ENCODE assay signal across 8 mouse cellular contexts in genomic region chr4:119422294-119422964, GRCm38 (mm10). TPM values are rescaled to one million over a fixed set of nuclear protein-coding genes. Genes with fewer than 3 reads are reported as not detected.
DNase-seq lines count a peak whose midpoint lies in the region; ATAC-seq lines count a peak whose summit lies in the region.

Gene Ppcs (minus strand): TSS chr4:119422420.
Gene Zmynd12 (plus strand): TSS chr4:119422814.

- peak; percentile 96 for DNase-seq in adrenal gland, postnatal 10 days
- DNase-seq in embryo, embryonic 9.5 days (ENCODE audit: extremely low spot score): peak; percentile 91
- DNase-seq in gastrocnemius, postnatal 4 days (ENCODE audit: low spot score in 2 of 2): peak; percentile 71 to 87
- peak; percentile 89 to 90 for DNase-seq in left cerebral cortex, postnatal 36 days (ENCODE audit: low spot score in 2 of 2)
- DNase-seq in midbrain, embryonic 10.5 days (ENCODE audit: low spot score): peak; percentile 94
- DNase-seq in right cerebral cortex, postnatal 36 days (ENCODE audit: low spot score in 2 of 2): peak; percentile 80 to 83
- DNase-seq in urinary bladder, postnatal 4 days (ENCODE audit: low spot score in 2 of 2): peak; percentile 86 to 88

- peak within 1 kb of the TSS; percentile 94 for H3K9ac ChIP-seq in intestine, embryonic 16.5 days (ENCODE audit: low read depth, low read length)

- no peaks in the 10 kb centered on the region; the same call in 1 of the 2 replicates for H3K36me3 ChIP-seq in intestine, embryonic 16.5 days (ENCODE audit: control insufficient read depth, insufficient read depth, low read length)
- peaks cover 11% of the 10 kb centered on the region; the same call in 1 of the 2 replicates for H3K36me3 ChIP-seq in midbrain, embryonic 10.5 days

- H3K9me3 ChIP-seq in intestine, embryonic 16.5 days (ENCODE audit: control insufficient read depth, low read length): no peaks in the 10 kb centered on the region
- H3K9me3 ChIP-seq in midbrain, embryonic 10.5 days (replicated peaks): no peaks in the 10 kb centered on the region

- ATAC-seq in intestine, embryonic 16.5 days: peak; percentile 98

- no peaks in the 10 kb centered on the region for H3K27me3 ChIP-seq in intestine, embryonic 16.5 days (replicated peaks; ENCODE audit: control insufficient read depth, insufficient read depth, low read length)
- H3K27me3 ChIP-seq in midbrain, embryonic 10.5 days (ENCODE audit: low read depth, poor library complexity, severe bottlenecking): peaks cover 25% of the 10 kb centered on the region

- peak within 1 kb of the TSS; percentile 95 for H3K27ac ChIP-seq in intestine, embryonic 16.5 days (ENCODE audit: low read length)
- peak within 1 kb of the TSS; percentile 87 for H3K27ac ChIP-seq in midbrain, embryonic 10.5 days (replicated peaks)

- WGBS in intestine, embryonic 16.5 days: under 1% methylated on average over 52 of the region's 52 CpGs
- under 1% methylated on average over 52 of the region's 52 CpGs for WGBS in midbrain, embryonic 10.5 days

- H3K4me2 ChIP-seq in intestine, embryonic 16.5 days (ENCODE audit: low read depth, low read length): peak within 1 kb of the TSS; percentile 72

- H3K4me3 ChIP-seq in intestine, embryonic 16.5 days (ENCODE audit: low read length): peak within 1 kb of the TSS; percentile 81
- H3K4me3 ChIP-seq in midbrain, embryonic 10.5 days: peak within 1 kb of the TSS; percentile 81

- intact Hi-C loops in left cerebral cortex, postnatal 36 days (cut with DNase I): loop anchor here (1.0 to 5.0 kb wide), 2 partner anchors 40 to 117 kb away; partner anchors contain the start of gene Frg2f1

- H3K4me1 ChIP-seq in intestine, embryonic 16.5 days (ENCODE audit: control insufficient read depth, insufficient read depth, low read length): peaks cover 20% of the 10 kb centered on the region
- peaks cover 20% of the 10 kb centered on the region for H3K4me1 ChIP-seq in midbrain, embryonic 10.5 days

RNA-seq across cellular contexts. Expression of gene Ppcs, which starts in this region (rescaled TPM):
- 10 to 100 TPM; 28.8 to 33.2 TPM for total RNA-seq in adrenal gland, postnatal 10 days (2021)
- total RNA-seq in gastrocnemius, postnatal 4 days (2021): 1 to 10 TPM; 5.7 to 6.0 TPM
- 51.4 and 52.3 TPM in 2 replicates for polyA plus RNA-seq in intestine, embryonic 16.5 days (2015; fragmentation: Nextera tagmentation; extraction: Ambion mirVana)
- total RNA-seq in left cerebral cortex, postnatal 36 days (2021): 1 to 10 TPM; 4.7 to 7.2 TPM
- 24.0 and 27.5 TPM in 2 replicates for polyA plus RNA-seq in midbrain, embryonic 10.5 days (2016; fragmentation: Nextera tagmentation; extraction: Ambion mirVana)

RNA-seq across cellular contexts. Expression of gene Zmynd12, which starts in this region (rescaled TPM):
- total RNA-seq in adrenal gland, postnatal 10 days (2021): 1 to 10 TPM; 1.9 to 2.6 TPM
- total RNA-seq in gastrocnemius, postnatal 4 days (2021): not detected
- 0.99 and 1.2 TPM in 2 replicates for polyA plus RNA-seq in intestine, embryonic 16.5 days (2015; fragmentation: Nextera tagmentation; extraction: Ambion mirVana)
- total RNA-seq in left cerebral cortex, postnatal 36 days (2021): under 1 TPM in 1 of 2 experiments, not detected in 1; 0.88 TPM
- 0.35 TPM in 1 of 2 replicates, not detected in the other for polyA plus RNA-seq in midbrain, embryonic 10.5 days (2016; fragmentation: Nextera tagmentation; extraction: Ambion mirVana)

Comparison
In these comparisons a context has a peak if more than half of its experiments do, and no peak if none do; other contexts are left out.
1. Peak in every context shown above with its lines: DNase-seq, ATAC-seq, H3K4me3 ChIP-seq and H3K27ac ChIP-seq.